Mouse (Mus musculus): ENCODE results near the gene Osbpl9.

GRCm38 (mm10) chr4:109102574-109102973 is 99.5 kb downstream of the Osbpl9 start:
- no peak for TF ChIP-seq CTCF (IDR thresholded peaks at IDR 0.05; ENCODE audit: insufficient read depth, low read depth, low read length)
- TF ChIP-seq POLR2A (IDR thresholded peaks at IDR 0.05; ENCODE audit: insufficient read depth, low read depth, low read length): no peak

All from olfactory bulb, adult 2 months (tissue).